Mouse (Mus musculus) kidney, postnatal 36 days (tissue): Measurements from ENCODE around the gene Armh2.
"Not testable (repeated sequence)": the region's sequence is repeated elsewhere in the genome, so short reads cannot be mapped to it uniquely, and the experiment has no call there.

Experiments
- DNase-seq, 2 experiments: peaks; one replicate each; pipeline ENCODE4 v3.0.0; 2021 to 2022; ENCODE audit warnings: mixed read lengths in 2 of 2

Armh2 gene

GRCm38 (mm10) chr13:24757820-24758564 lies 17.0 kb downstream of the Armh2 start:
- DNase-seq = no peak

GRCm38 (mm10) chr13:24759451-24759850 lies 18.4 kb downstream of the Armh2 start:
- no peak for DNase-seq

- peak; percentile 12 to 17 for DNase-seq
Measured at GRCm38 (mm10) chr13:24760351-24760870, 19.4 kb downstream of the Armh2 start.

GRCm38 (mm10) chr13:24761083-24761402 lies 20.0 kb downstream of the Armh2 start:
- DNase-seq = no peak

GRCm38 (mm10) chr13:24761403-24762227 lies 20.6 kb downstream of the Armh2 start, which contains the start of gene Gmnn:
TSS of gene Gmnn (minus strand) at chr13:24761923.
- DNase-seq = peak; percentile 87 to 94

GRCm38 (mm10) chr13:24762254-24762653 lies 21.2 kb downstream of the Armh2 start:
- DNase-seq = no peak

GRCm38 (mm10) chr13:24767809-24768208 lies 26.8 kb downstream of the Armh2 start:
- DNase-seq = not testable (repeated sequence)

- DNase-seq = not testable (repeated sequence)
Measured at GRCm38 (mm10) chr13:24771482-24771881, 30.4 kb downstream of the Armh2 start.

GRCm38 (mm10) chr13:24776146-24776844 lies 35.3 kb downstream of the Armh2 start:
- peak; percentile 64 to 70 for DNase-seq

GRCm38 (mm10) chr13:24778026-24778425 lies 37.0 kb downstream of the Armh2 start:
- DNase-seq = no peak

GRCm38 (mm10) chr13:24778706-24779380 lies 37.8 kb downstream of the Armh2 start:
- no peak for DNase-seq

- DNase-seq = peak in 1 of 2 experiments; percentile 28
Measured at GRCm38 (mm10) chr13:24781916-24782315, 40.9 kb downstream of the Armh2 start.

- peak; percentile 70 to 78 for DNase-seq
Measured at GRCm38 (mm10) chr13:24786014-24786490, 45.0 kb downstream of the Armh2 start.

GRCm38 (mm10) chr13:24787477-24787876 lies 46.4 kb downstream of the Armh2 start:
- DNase-seq = no peak

- DNase-seq = no peak
Measured at GRCm38 (mm10) chr13:24791349-24791748, 50.3 kb downstream of the Armh2 start.

GRCm38 (mm10) chr13:24792411-24793045 lies 51.5 kb downstream of the Armh2 start:
- no peak for DNase-seq
